Mouse (Mus musculus) limb, embryonic 15.5 days (tissue): Measurements from ENCODE around the gene Tnfrsf13c. TPM values are rescaled to one million over a fixed set of nuclear protein-coding genes. Genes with fewer than 3 reads are reported as not detected.

Experiments used
- ATAC-seq: fragments of 200-750 bp; cut with Nextera tagmentation; 2 replicates; pipeline ENCODE4 v1.8.0; 2017; ENCODE audit warnings: low read depth, moderate TSS enrichment; ENCODE audit not compliant: insufficient number of reproducible peaks, low FRiP score, low TSS enrichment
- H3K27ac ChIP-seq: fragments of 300-500 bp; sonication (generic); 2 replicates; pipeline ENCODE4 v1.5.1; 2015; ENCODE audit warnings: moderate library complexity, mild to moderate bottlenecking, inconsistent platforms
- H3K27me3 ChIP-seq: fragments of 300-500 bp; sonication (generic); 2 replicates; pipeline ENCODE4 v1.6.1; 2015; ENCODE audit warnings: inconsistent platforms
- H3K36me3 ChIP-seq: fragments of 300-500 bp; sonication (generic); 2 replicates; pipeline ENCODE4 v1.6.1; 2015; ENCODE audit warnings: inconsistent platforms
- H3K4me1 ChIP-seq: fragments of 300-500 bp; sonication (generic); 2 replicates; pipeline ENCODE4 v1.6.1; 2015; ENCODE audit warnings: inconsistent platforms
- H3K4me2 ChIP-seq: fragments of 300-500 bp; sonication (generic); 2 replicates; pipeline ENCODE4 v1.6.1; 2015; ENCODE audit warnings: mild to moderate bottlenecking, inconsistent platforms
- H3K4me3 ChIP-seq: fragments of 300-500 bp; sonication (generic); 2 replicates; pipeline ENCODE4 v1.5.1; 2015; ENCODE audit warnings: mild to moderate bottlenecking, inconsistent platforms
- H3K9ac ChIP-seq: fragments of 300-500 bp; sonication (generic); 2 replicates; pipeline ENCODE4 v1.6.1; 2015; ENCODE audit warnings: inconsistent platforms
- H3K9me3 ChIP-seq: fragments of 300-500 bp; sonication (generic); 2 replicates; pipeline ENCODE4 v1.6.1; 2016; ENCODE audit warnings: inconsistent platforms
- WGBS: fragments of 180-500 bp; shearing (Covaris S2); methylation state at CpG from one replicate; pipeline ENCODE4 v1.1.7; 2015; 5-methylcytosine and 5-hydroxymethylcytosine counted together
- polyA plus RNA-seq: library from polyadenylated mRNA; unstranded; fragments of >200 nt; fragmentation: Nextera tagmentation; extraction: Ambion mirVana; gene quantifications from 2 replicates; pipeline ENCODE4 v1.2.1, GENCODE M21; 2015

Gene Tnfrsf13c
- polyA plus RNA-seq, 1 experiment from 2014 or later = 0.19 TPM

GRCm38 (mm10) chr15:82225769-82226168 lies 1.6 kb upstream of the Tnfrsf13c start:
- no peak for ATAC-seq
- Histone ChIP-seq H3K27me3 (peaks cover 33% of the 10 kb centered on the region), H3K4me3 (no peak overlapping the region), H3K4me2 (no peak overlapping the region), H3K4me1 (peaks cover 13% of the 10 kb centered on the region), H3K36me3 (no peaks in the 10 kb centered on the region), H3K9me3 (no peaks in the 10 kb centered on the region), H3K9ac (no peak overlapping the region), H3K27ac (no peak overlapping the region)
- WGBS = 81% methylated on average over 5 of the region's 5 CpGs

- no peaks in the 10 kb centered on the region for H3K9me3 ChIP-seq
- peaks cover 13% of the 10 kb centered on the region for H3K4me1 ChIP-seq
- peak overlapping the region; percentile 57 for H3K4me2 ChIP-seq
- peaks cover 37% of the 10 kb centered on the region for H3K27me3 ChIP-seq
- H3K27ac ChIP-seq = no peak overlapping the region
- no peaks in the 10 kb centered on the region for H3K36me3 ChIP-seq
- H3K9ac ChIP-seq = no peak overlapping the region
- peak overlapping the region; percentile 32 for H3K4me3 ChIP-seq
- ATAC-seq = no peak
- WGBS = 37% methylated on average over 7 of the region's 7 CpGs
These were observed 540 bp upstream of the Tnfrsf13c start for GRCm38 (mm10) chr15:82224602-82225215.

GRCm38 (mm10) chr15:82223251-82223650 lies 918 bp downstream of the Tnfrsf13c start:
- Histone ChIP-seq H3K9me3 (no peaks in the 10 kb centered on the region), H3K4me1 (peaks cover 13% of the 10 kb centered on the region), H3K27me3 (peaks cover 37% of the 10 kb centered on the region), H3K9ac (no peak overlapping the region), H3K27ac (no peak overlapping the region), H3K36me3 (no peaks in the 10 kb centered on the region), H3K4me3 (no peak overlapping the region), H3K4me2 (no peak overlapping the region)
- no peak for ATAC-seq
- 31% methylated on average over 7 of the region's 7 CpGs for WGBS

- WGBS = 67% methylated on average over 14 of the region's 14 CpGs
- H3K4me2 ChIP-seq = no peak overlapping the region
- no peaks in the 10 kb centered on the region for H3K9me3 ChIP-seq
- H3K36me3 ChIP-seq = no peaks in the 10 kb centered on the region
- no peak overlapping the region for H3K4me3 ChIP-seq
- no peak for ATAC-seq
- H3K4me1 ChIP-seq = peaks cover 21% of the 10 kb centered on the region
- H3K27me3 ChIP-seq = peaks cover 49% of the 10 kb centered on the region
- H3K27ac ChIP-seq = no peak overlapping the region
- no peak overlapping the region for H3K9ac ChIP-seq
These were observed 2.9 kb downstream of the Tnfrsf13c start for GRCm38 (mm10) chr15:82221104-82221860.

- peaks cover 54% of the 10 kb centered on the region for H3K27me3 ChIP-seq
- WGBS = 72% methylated on average over 11 of the region's 12 CpGs
These were observed 4.0 kb downstream of the Tnfrsf13c start for GRCm38 (mm10) chr15:82220003-82220675.

GRCm38 (mm10) chr15:82218778-82219666 lies 5.1 kb downstream of the Tnfrsf13c start:
- H3K4me2 ChIP-seq = no peak overlapping the region
- no peak overlapping the region for H3K27ac ChIP-seq
- H3K27me3 ChIP-seq = peaks cover 52% of the 10 kb centered on the region
- H3K36me3 ChIP-seq = no peaks in the 10 kb centered on the region
- 75% methylated on average over 26 of the region's 26 CpGs for WGBS
- H3K4me1 ChIP-seq = peaks cover 23% of the 10 kb centered on the region
- H3K9me3 ChIP-seq = no peaks in the 10 kb centered on the region
- no peak overlapping the region for H3K9ac ChIP-seq
- no peak overlapping the region for H3K4me3 ChIP-seq
- ATAC-seq = no peak

More at GRCm38 (mm10) chr15:82220003-82220675, 4.0 kb downstream of the Tnfrsf13c start:
- no peak overlapping the region for H3K4me2 ChIP-seq
- no peak overlapping the region for H3K4me3 ChIP-seq
- peaks cover 31% of the 10 kb centered on the region for H3K4me1 ChIP-seq
- no peaks in the 10 kb centered on the region for H3K36me3 ChIP-seq
- no peaks in the 10 kb centered on the region for H3K9me3 ChIP-seq
- no peak overlapping the region for H3K9ac ChIP-seq
- no peak for ATAC-seq
- H3K27ac ChIP-seq = no peak overlapping the region

- Histone ChIP-seq H3K9ac (no peak overlapping the region), H3K4me1 (peaks cover 19% of the 10 kb centered on the region), H3K27me3 (peaks cover 54% of the 10 kb centered on the region), H3K36me3 (no peaks in the 10 kb centered on the region), H3K4me3 (no peak overlapping the region), H3K4me2 (no peak overlapping the region), H3K9me3 (no peaks in the 10 kb centered on the region), H3K27ac (no peak overlapping the region)
- no peak for ATAC-seq
- 33% methylated on average over 9 of the region's 9 CpGs for WGBS
These were observed 6.2 kb downstream of the Tnfrsf13c start for GRCm38 (mm10) chr15:82217980-82218379.

GRCm38 (mm10) chr15:82217039-82217438 lies 7.1 kb downstream of the Tnfrsf13c start:
- 23% methylated on average over 7 of the region's 7 CpGs for WGBS
- Histone ChIP-seq H3K9me3 (no peaks in the 10 kb centered on the region), H3K9ac (no peak overlapping the region), H3K36me3 (no peaks in the 10 kb centered on the region), H3K4me3 (no peak overlapping the region), H3K4me2 (no peak overlapping the region), H3K27me3 (peaks cover 61% of the 10 kb centered on the region), H3K4me1 (peaks cover 28% of the 10 kb centered on the region), H3K27ac (no peak overlapping the region)
- ATAC-seq = no peak

GRCm38 (mm10) chr15:82216142-82216827 lies 7.9 kb downstream of the Tnfrsf13c start:
- Histone ChIP-seq H3K27me3 (peaks cover 68% of the 10 kb centered on the region), H3K4me3 (no peak overlapping the region), H3K27ac (no peak overlapping the region), H3K4me1 (peaks cover 35% of the 10 kb centered on the region), H3K36me3 (no peaks in the 10 kb centered on the region), H3K9me3 (no peaks in the 10 kb centered on the region), H3K4me2 (no peak overlapping the region), H3K9ac (no peak overlapping the region)
- WGBS = 42% methylated on average over 20 of the region's 20 CpGs
- ATAC-seq = no peak

GRCm38 (mm10) chr15:82215332-82216046 lies 8.7 kb downstream of the Tnfrsf13c start:
- H3K36me3 ChIP-seq = no peaks in the 10 kb centered on the region
- no peaks in the 10 kb centered on the region for H3K9me3 ChIP-seq
- no peak overlapping the region for H3K4me3 ChIP-seq
- H3K27ac ChIP-seq = no peak overlapping the region
- H3K9ac ChIP-seq = no peak overlapping the region
- WGBS = 38% methylated on average over 11 of the region's 11 CpGs
- H3K4me1 ChIP-seq = peaks cover 40% of the 10 kb centered on the region
- peaks cover 68% of the 10 kb centered on the region for H3K27me3 ChIP-seq
- ATAC-seq = no peak
- no peak overlapping the region for H3K4me2 ChIP-seq
